Mouse (Mus musculus) cortical plate, adult 2 months (tissue): Measurements from ENCODE around the gene Gm47841.

ENCODE experiments used
- CTCF ChIP-seq: fragments of 200-500 bp; IDR thresholded peaks from 2 replicates; pipeline ENCODE4 v1.5.1; 2011; ENCODE audit warnings: mild to moderate bottlenecking, control low read depth, low read length; ENCODE audit not compliant: insufficient read depth; ENCODE audit errors: extremely low read depth
- POLR2A ChIP-seq: fragments of 200-500 bp; IDR thresholded peaks from 2 replicates; pipeline ENCODE4 v1.6.1; 2011; ENCODE audit warnings: mild to moderate bottlenecking, low read length, control low read depth; ENCODE audit not compliant: insufficient read depth; ENCODE audit errors: extremely low read depth

DNA sequence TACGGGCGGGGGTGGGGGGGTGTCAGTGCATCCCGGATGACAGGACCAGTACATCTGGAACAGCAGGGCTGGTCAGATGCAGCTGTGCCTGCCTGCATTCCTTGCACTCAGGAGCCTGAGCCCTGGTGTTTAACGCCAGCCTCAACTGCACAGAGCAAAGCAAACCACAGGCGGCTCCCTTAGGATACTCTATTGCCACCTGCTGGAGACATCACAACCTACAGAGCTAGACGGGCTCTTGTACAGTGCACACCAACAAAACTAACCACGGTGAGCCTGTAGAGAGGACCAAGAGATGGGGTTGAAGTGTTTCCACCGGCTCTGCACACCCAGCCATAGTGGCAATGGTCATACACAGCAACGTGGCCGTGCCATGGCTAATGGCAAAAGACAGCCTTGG lies 9.0 kb upstream of the Gm47841 start:
- TF ChIP-seq CTCF (peak; percentile 65), POLR2A (no peak)
